Mouse (Mus musculus) heart, adult 2 months (tissue): Measurements from ENCODE around the gene Fbln1.

ENCODE experiments used
- CTCF ChIP-seq: fragments of 200-600 bp; IDR thresholded peaks from 2 replicates; pipeline ENCODE4 v1.8.1; 2022; ENCODE audit warnings: antibody characterized with exemption, mild to moderate bottlenecking, moderate library complexity
- EP300 ChIP-seq: fragments of 200-500 bp; IDR thresholded peaks from 2 replicates; pipeline ENCODE4 v1.6.1; 2011; ENCODE audit warnings: low read depth, low read length, control low read depth; ENCODE audit not compliant: insufficient read depth
- POLR2A ChIP-seq: fragments of 200-500 bp; IDR thresholded peaks from 2 replicates; pipeline ENCODE4 v1.6.1; 2011; ENCODE audit warnings: mild to moderate bottlenecking, low read depth, low read length, control low read depth; ENCODE audit not compliant: insufficient read depth

DNA sequence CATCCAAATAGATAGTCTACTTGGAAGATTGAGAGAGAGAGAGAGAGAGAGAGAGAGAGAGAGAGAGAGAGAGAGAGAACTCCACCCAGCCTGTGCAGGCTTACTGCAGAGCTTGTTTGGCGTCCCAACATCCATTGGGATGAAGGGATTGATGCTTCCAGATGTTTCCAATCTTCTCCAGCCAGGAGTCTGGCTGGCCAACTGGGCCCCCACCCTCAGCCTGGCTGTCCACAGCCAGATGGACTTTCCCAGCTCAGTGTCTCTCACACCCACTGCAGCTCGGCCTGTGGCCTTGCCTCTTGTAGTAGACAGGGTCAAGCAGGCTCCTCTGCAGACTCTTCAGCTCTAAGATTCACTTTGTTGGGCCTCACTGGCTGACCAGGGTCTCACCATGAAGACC, 33.7 kb upstream of the Fbln1 start:
- TF ChIP-seq CTCF = no peak
- TF ChIP-seq POLR2A = no peak
- TF ChIP-seq EP300 = no peak
